Mouse (Mus musculus) left cerebral cortex, postnatal 25 days (tissue): ENCODE measurements around the gene Tacc2. TPM values are rescaled to one million over a fixed set of nuclear protein-coding genes. Genes with fewer than 3 reads are reported as not detected.

Experiments
- DNase-seq, 2 experiments: peaks; one replicate each; pipeline ENCODE4 v3.0.0; 2022; ENCODE audit warnings: low spot score in 2 of 2, mixed read lengths in 1 of 2
- intact Hi-C: fragments of 180-260 bp; cut with DNase I; formaldehyde crosslinking; loops from one replicate; pipeline ENCODE4 v1.15.1; 2025
- total RNA-seq, 2 experiments: library from RNA; stranded (reverse); gene quantifications; 2 replicates each; pipeline ENCODE4 v1.2.3; 2021

The Tacc2 gene
- total RNA-seq, 2 experiments from 2014 or later = 62.2 to 62.7 TPM

DNA sequence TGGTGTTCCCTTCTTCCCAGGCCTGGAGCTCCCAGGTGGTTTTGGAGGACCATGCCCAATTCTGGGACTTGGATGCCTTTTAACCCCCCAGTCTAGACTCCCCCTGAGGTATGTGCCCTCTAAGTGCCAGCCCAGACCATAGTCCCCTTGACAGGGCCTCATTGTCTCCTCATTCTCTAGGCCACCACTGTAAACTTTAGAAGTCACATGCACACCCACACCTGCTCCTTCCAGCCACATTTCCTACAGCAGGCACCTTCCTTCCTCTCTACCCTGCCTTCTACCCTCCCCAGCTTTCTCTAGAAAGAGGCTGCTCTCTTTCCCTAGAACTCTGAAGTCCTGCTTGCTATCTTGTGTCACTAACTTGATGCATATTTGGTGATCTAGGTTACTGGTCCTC, 121.2 kb downstream of the Tacc2 start:
- no peak for DNase-seq
- intact Hi-C loops = no loop called here

DNA sequence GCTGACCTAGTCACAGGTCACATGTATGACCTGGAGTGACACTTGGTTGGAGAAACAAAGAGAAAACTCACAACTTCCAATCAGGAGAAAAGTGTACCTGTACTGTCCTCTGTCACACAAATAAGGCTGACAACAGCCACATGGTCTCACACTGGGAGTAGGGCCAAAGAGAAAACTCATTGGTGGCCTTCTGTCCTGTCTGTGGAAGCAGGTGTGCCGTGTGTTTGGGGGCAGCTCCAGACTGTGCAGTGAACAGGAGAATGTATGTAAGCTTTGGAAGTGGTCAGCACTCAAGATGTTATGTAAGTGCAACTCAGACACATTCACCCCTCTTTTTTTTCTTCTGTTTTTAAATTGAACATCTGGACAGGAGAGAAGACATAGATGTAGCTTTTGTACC, 124.1 kb downstream of the Tacc2 start:
- no peak for DNase-seq
- intact Hi-C loops = no loop called here

DNA sequence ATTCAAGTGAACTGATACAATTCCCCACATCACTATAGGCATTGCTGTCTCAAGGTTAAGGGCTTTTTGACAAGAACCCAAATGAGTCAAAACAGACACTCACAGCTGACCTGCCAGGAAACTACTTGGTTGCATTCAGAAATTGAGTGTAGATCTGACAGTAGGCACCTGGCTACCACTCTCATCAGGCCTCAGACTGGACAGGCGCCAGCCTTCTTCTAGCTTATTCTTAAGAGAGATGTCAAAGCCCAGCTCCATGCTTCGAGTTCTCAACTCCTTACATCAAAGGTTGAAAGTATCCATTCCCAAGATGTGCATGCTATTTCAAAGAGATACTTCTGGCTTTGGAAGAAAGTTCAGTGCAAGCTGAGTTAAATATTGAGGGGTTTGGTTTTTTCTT, 128.0 kb downstream of the Tacc2 start:
- intact Hi-C loops = no loop called here

DNA sequence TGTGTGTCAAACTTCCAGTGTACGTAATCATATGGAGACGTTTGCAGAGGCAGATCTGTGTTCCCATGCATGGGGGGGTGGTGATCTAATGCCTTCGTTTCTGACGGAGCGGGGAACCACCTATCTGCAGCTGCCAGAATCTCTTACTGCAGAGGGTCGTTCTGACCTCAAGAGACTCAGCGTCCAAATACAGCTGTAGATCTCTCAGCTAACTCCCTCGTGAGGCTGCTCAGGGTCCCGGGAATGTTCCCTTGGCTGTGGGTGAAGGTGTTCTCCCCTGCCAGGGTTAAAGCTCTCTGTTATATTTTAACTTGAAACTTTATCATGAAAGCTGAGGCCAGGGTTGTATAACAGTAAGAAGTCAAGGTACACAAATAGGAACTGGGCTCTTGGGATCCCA, 131.7 kb downstream of the Tacc2 start:
- intact Hi-C loops = no loop called here
- DNase-seq = no peak

More for the DNA sequence above, 128.0 kb downstream of the Tacc2 start:
- no peak for DNase-seq

DNA sequence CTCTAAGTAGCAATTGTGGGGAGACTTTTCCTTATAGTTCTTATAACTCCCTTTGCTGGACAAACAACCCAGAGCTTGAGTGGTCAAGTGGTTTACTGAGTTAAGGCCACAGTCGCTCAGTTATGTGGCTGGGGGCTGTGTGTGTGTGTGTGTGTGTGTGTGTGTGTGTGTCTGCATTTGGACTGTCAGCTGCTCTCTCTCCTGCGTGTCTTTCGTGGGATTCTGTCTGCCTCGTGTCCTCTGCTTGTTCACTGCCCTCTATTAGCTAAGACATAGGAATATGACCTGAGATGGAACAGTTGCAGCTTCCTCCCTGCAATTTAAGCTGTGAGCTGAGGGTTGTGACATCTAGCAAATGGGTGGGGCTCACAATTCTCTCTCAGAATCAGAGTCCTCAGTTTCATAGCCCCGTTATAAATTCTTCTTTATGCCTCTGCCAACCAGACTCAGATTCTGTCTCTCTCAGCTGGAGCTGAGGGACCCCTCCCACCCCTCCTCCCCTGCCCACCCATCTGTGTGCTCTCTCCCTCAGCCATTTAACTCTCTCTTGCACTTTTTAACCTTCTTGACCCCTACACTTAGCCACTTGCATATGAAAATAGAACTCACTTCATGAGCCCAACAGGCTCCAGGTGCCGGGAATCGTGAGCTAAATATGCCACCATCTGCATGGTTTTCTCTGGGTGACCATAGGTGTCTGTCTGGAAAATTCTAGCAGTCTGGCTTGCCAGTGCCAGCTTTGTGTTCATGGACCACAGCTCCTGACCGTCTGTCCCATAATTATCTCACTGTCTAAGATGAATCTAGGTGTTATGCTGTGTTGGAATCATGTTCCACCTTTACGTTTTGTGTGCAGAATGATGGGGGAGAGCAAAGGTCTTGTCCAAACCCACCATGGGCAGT, 132.4 kb downstream of the Tacc2 start:
- DNase-seq = no peak
- intact Hi-C loops = no loop called here

DNA sequence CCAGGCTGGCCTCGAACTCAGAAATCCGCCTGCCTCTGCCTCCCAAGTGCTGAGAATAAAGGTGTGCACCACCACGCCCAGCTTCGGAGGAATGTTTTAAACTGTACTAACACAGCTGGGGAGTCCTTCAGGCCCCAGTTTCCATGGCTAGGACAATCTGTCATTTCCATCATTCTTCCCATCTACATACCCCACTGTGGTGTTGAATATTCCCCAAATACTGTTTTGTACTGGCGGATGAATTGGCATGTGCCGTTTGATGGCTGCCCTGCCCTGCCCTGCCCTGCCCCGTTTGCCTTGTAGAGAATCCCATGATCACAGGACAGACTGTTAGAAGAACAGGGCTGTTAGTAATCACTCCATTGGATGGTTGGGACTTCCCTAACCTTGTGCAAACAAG, 134.6 kb downstream of the Tacc2 start:
- DNase-seq = no peak
- intact Hi-C loops = no loop called here

DNA sequence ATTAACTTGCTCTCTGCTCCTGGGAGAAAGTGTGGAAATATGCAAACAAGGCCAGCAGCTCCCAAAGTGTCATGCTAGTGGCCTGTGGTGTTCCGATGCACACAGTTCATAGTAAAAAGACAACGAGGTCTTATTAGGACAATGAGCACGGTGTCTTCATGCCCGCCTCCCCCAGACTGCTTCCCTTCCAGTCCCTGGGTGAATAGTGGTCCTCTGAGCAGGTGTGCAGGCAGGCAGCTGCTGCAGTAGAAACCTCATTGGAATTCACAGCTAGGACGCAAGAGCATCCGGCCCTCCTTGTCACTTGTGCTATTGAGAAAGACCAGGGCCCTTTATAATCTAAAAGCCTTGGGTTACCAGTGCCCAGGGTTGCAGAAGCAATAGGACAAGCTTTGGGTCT, 136.1 kb downstream of the Tacc2 start:
- no peak for DNase-seq
- intact Hi-C loops = no loop called here

DNA sequence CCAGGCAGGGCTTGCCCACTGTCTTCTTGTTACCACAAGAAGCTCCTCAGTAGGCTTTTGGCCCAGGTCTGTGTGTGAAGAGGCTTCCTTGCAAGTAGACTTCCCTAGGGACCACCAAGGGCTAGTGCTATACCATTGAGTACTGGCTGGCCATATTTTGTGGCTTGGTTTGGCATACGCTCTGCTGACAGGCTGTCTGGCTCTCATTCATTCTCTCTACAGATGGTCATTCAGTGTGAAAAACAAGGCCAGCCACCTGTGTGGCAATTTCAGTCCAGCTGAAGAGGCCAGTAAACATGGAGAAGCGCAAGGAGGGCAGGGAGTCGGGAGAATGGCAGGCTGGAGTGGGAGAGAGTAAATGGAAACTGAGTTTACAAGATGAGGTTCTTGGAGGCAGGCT, 138.2 kb downstream of the Tacc2 start:
- DNase-seq = no peak
- intact Hi-C loops = no loop called here

DNA sequence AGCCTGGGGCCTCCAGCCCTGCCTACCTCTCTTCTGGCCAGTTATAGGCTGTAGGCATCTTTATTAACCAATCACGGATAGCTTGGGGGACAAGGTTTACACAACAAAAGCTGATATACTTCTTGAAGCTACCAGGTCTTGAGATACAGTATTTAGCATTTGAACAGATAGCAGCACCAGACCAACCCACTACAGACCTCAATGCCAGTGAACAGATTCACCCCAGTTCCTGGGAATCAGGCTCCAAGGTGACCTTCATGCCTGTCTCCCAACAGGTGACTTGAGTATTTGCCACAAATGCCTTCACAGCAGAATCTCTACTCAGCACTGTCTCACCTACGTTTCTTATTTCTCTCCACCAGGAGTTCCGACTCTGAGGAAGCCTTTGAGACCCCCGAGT, 139.1 kb downstream of the Tacc2 start:
- no peak for DNase-seq
- intact Hi-C loops = no loop called here

DNA sequence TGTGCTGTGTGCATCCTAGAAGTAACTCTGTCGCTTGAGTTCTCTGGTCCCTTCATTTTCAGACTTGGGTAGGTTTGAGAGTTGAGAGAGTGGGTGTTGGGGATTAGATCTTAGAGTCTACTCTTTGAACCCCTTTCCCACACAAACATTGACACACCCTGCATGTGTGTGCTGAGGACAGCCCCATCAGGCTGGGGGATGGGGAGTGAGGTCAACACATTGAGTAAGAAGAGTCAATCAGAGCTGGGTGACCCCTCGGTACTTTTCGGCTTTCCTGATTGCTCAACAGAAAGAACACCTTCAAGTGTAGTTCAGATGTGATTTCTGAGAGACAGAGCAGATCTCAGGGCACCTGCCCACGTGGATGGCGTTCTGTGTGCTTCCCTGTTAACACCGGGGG, 139.8 kb downstream of the Tacc2 start:
- intact Hi-C loops = no loop called here
- no peak for DNase-seq

DNA sequence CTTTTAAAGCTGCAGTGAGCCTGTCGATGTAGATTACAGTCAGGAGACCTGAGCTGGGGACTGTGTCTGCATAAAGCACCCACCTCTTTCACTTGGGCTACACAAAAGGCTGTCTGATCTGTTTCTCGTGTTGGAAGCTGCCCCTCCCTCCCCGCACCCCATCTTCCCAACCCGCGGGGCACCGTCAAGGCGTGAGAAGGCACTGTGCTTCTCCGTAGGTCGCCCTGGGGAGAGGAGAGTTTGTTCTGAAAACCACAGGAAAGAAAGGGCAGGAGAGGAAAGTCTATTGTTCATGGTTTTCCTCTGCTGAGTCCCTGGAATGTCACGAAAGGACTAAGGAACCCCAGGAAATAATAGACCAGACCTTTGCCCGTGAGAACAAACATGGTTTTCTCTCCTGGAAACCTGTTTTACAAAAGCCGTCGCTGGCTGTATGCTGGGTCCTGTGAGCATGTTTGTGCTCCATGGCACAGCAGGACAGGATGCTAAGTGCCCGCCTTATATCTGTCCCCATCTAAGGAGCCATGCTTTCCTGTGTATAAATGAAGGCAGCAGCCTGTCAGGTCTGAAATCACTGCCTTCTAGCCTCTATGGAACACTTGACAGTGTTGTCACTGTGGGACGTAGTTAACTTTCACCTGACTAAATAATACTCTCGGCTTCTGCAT, 142.8 kb downstream of the Tacc2 start:
- DNase-seq = no peak
- intact Hi-C loops = no loop called here

DNA sequence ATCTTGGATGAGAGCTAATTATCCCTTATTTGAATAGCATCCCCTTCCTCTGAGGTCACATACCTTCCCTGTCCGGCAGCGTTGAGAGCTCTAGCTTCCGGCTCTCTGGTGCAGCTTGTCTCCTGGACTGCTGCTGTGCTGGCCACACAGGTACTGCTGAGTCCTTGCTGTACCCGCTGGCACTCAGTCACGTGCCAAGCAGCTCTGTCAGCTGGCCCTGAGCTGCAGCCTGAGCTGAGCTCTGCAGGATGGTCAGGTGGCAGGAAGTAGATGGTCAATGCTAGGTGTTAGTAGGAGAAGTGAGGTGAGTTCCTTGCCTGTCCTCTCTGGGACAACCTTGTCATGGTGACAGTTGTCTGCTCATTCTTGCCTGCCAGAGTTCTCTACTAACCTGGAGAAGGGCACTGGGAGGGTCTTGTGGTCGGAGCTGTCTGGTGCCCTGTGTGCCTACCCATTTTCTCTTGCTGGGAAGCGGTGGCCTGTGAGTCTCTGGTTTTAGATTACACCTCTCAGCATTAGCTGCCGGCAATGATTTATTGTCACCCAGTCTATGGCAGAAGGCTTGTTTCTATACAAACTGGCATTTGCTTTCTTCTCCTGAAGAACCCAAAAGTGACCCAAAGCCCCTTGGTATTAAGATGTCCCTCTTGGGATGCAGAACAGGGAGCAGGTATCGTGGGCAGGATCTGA, 143.6 kb downstream of the Tacc2 start:
- DNase-seq = no peak
- intact Hi-C loops = no loop called here

DNA sequence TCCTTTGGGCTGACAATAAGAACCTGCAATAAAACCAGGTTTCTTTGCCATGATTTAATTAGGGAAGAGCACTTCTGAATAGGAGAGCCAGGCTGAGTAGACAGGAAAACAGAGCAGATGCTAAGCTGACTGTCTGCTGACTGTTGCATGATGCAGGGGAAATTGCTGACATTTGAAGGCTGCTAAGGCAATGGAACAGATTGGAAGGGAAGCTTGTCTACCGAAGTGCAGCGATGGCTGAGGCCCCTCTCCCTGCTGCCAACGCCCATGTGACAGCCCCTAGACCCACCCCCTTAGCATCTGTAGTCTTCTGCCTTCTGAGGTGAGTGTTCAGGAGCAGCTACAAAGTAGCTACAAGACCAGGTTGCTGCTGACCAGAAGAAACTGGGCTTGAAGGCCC, 148.9 kb downstream of the Tacc2 start:
- intact Hi-C loops = no loop called here
- DNase-seq = peak in 1 of 2 experiments; percentile 45

DNA sequence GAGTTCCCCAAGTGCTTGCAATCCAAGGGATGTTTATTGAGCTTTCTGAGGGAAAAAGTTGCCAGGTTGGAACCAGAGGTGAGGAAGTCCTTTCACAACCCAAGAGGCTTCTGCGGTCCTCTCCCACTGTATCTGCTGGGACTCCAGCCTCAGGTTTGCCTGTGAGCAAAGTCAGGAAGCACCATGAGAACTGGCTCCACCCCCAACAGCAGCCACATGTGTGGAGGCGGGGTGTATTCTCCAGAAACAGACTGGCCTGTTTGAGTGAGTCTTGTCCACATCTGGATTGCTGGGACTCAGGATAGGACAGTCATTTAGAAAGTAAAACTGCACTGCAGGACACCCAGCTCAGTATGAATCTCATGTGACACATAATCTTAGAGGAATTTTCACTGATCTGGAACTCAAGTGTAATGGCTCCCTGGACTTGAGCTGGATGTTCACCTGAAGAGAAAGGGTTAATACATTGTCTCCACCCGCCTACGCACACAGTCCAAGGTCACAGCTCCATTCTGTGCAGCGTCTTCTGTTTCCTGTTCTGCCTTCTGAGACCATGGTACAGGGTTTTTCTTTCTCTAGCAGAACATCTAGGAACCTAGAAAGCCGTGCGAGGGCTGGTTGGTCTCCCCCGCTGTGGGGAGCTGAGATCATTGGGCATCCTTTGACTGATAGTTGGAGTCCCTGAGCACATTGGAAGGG, 149.6 kb downstream of the Tacc2 start:
- no peak for DNase-seq
- intact Hi-C loops = no loop called here

DNA sequence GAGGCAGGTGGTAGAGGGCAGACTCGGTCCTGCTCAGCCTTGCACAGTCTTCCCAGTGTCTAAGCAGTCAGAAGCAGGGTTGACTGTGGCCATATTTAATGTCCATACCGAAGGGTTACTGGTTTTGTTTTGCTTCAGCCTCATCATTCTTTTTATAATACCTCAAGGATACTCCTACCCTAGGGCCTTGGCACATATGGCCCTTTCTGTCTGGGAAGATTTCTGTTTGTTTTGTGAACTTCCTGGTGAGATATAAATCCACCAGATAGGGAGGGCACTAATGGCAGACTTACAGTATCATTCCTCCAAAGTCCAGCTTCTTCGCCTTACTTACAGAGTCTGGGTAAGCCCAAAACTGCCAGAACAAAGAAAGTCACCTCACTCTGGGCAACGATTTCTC, 150.3 kb downstream of the Tacc2 start:
- intact Hi-C loops = no loop called here
- DNase-seq = no peak

DNA sequence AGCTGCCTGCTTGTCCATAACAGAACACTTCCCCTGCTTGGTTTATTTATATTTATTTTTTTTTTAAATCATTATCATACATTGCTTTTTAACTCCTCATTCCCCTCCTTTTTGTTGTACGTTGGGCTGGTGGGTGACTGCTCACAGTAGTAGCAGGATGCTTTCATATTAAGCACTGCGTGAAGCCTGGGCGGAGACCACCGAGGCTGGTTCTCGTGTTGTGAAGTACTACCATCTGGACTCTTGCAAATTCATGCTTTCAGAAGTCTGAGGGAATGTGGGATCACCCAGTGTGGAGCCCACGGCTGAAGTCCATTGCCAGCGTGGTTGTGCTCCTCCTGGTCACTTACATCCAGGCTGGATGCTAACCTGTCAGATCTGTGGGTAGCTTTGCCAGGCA, 154.6 kb downstream of the Tacc2 start:
- DNase-seq = peak in 1 of 2 experiments; percentile 39
- intact Hi-C loops = no loop called here

DNA sequence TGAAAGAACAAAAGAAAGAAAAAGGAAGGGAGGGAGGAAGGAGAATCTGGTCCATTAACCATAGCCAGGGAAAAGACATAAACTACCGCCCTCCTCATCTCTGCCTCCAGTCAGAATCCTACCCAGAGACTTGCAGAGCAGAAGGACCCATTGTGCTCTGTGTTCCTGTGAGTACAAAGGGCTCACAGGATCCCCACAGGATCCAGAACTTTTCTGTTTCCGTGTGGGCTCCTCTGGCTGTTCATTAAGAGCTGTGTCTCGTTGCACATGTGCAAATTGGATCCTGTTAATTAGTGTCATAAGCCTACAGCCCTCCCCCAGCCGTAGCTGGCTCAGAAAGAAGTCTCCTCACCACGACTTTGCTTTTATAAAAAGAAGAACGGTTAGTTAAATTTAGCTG, 155.7 kb downstream of the Tacc2 start:
- intact Hi-C loops = no loop called here

DNA sequence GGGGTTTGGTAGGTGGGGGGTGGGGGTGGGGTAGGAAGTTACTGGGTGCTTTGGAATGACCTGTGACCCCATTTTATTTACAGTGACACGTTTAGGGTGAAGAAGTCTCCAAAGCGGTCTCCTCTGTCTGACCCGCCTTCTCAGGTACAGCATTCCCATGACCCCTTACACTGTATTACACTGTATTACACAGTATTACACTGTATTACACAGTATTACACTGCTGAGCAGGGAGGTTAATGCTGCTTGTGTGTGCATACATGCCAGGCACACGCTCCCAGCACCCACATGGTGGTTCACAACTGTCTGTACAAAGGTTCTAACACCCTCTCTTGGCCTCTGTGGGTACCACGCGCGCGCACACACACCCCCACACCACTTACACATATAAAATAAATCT, 156.2 kb downstream of the Tacc2 start:
- DNase-seq = no peak
- intact Hi-C loops = no loop called here

More for the DNA sequence above, 155.7 kb downstream of the Tacc2 start:
- DNase-seq = peak in 1 of 2 experiments; percentile 19

DNA sequence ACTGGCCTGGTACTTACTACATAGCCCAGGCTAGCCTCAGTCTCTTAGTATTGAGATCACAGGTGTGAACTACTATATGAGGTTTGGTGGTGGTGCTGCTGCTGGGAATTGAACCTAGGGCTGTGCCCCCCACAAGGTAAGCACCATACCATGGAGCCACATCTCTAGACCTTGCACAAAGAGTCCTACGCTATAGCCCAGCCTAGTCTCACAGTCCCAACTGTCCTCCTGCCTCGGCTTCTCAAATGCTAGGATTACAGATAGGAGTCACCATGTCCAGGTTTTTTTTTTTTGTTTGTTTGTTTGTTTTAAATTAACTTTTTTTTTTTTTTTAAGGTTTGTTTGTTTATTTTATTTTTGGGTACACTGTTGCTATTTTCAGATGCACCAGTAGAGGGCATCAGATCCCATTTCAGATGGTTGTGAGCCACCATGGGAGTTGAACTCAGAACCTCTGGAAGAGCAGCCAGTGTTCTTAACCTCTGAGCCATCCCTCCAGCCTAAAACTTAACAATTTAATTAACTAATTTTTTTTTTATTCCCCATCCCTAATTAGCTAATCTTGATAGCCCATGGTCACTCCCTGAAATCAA, 157.1 kb downstream of the Tacc2 start:
- no peak for DNase-seq
- intact Hi-C loops = no loop called here

DNA sequence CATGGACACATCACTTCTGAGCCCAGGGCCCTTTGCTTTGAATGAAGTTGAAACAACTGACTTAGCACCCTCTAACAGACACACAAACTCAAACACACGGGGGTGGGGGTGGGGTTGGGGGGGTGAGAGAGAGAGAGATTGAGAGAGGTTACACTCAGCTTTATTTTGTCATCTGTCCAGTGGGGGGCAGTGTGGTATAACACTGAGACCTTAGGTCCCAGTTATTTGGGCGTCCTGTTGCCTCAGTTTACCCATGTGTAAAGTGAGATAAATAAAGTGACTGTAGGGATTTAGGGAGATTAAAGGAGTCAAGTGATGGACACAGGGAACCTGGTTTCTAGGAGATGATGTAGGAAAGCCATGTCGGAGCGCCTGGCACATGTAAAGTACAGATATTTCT, 163.9 kb downstream of the Tacc2 start:
- no peak for DNase-seq
- intact Hi-C loops = no loop called here
